Mouse (Mus musculus) cerebellum, adult 9-10 months (tissue): ENCODE results near the gene Arpin.

Experiments
- DNase-seq: peaks from one replicate; pipeline ENCODE4 v3.0.0; 2022

Gene Arpin

GRCm38 (mm10) chr7:79892576-79893428 is 42.4 kb downstream of the Arpin start:
- no peak for DNase-seq

DNA sequence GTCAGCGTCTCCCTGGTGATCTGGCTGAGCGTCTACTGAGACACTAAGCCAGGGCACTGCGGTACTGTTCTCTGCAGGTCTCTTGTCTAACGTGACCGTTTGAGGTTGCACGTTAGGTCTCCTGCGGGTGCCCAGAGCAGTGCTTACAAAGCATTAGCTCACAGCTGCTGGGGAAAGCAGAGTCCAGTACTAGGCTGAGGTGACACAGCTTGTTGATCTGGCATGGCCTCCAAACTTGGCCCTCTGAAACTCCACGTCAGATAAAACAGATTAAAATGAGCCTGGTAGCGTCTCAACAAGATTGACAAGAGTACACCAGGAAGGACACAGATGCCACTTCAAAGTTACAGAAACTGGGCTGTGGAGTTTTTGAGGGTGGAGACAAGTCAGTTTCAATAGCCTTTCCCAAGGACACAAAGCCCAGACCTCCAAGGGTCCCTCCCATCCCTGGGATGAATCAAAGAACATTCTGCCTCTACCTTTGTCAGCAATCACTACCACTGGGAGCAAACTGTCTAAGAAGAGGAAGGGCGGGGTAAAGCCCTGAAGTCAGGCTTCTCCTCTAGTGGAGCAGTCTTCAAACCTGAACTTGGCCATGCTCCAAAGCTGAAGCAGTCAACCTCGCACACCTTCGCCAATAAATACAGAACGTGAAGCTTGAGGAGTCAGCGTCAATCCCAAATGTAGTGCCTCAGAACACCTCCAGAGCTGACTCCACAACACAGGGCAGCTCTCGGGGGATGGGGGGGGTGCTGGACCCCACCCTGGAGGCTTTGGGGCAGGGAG is 44.5 kb downstream of the Arpin start:
- no peak for DNase-seq

GRCm38 (mm10) chr7:79888603-79889002 is 46.6 kb downstream of the Arpin start:
- no peak for DNase-seq

GRCm38 (mm10) chr7:79883613-79884334 is 51.4 kb downstream of the Arpin start:
- no peak for DNase-seq

DNA sequence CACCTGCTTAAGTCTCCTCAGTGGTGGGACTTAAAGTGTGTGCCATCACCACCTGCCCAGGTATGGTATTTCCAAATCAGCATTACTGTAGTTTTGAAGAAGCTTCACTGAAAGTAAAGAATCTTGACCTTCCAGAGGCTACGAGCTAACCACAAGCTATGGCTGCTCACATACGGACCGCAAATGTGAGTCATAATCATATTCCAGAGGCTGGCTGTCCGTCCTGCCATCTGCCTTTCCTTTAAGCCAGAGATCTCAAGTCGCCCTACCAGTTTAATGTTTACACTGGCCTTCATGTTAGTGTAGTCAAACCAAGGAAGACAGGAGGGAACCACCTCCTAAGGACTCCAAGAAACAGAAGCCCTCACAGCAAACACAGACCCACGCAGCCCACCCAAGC is 53.3 kb downstream of the Arpin start:
- no peak for DNase-seq

DNA sequence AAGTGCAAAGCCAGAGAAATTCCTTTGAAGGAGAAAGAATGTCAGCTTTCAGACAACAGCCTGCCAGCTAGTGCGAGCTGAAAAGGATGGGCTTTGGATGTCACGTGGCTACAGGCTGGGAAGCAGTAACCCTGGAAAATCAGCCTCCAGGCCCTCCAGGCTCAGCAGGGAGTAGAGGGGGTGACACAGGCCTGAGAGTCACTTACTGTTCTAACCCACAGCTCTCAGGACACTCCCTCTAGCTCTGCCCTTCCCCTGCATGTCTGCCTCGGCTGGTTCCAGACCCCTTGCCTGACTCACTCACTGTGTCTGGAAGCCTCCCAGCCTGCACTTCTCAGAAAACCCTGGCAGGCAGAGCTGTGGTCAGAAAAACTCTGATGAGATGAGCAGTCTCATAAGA is 54.2 kb downstream of the Arpin start:
- no peak for DNase-seq

- DNase-seq: no peak
These were observed 55.1 kb downstream of the Arpin start for GRCm38 (mm10) chr7:79880033-79880432.

DNA sequence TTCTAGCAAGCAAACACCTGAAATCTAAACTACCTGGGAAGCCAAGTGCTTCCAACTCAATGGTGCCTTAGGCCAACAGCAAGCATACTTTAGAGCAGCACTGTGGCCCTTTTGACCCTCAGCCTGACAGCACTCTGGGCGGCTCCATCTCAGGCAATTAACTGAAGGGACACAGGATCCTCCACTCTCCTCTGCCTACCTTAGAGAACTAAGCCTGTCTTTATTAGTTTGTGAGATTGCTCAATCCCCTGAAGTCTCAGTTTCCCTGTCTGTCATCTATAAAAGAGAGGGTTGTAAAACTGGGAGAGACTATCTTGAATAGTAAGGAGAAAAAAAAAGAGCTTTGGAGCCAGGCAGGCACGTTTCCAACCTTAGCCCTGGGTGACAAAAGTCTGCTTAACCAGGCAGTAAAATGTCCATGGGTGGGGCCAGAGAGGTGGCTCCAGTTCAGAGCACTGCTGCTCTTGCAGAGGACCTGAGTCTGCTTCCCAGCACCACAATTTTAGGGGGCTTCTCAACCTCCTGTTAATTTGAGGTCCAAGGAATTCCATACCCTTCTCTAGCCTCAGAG is 56.6 kb downstream of the Arpin start:
- no peak for DNase-seq
